In genomic region chr19:8944750-8945149, GRCm38 (mm10) we compare ENCODE assay signal across 8 mouse cellular contexts. TPM values are rescaled to one million over a fixed set of nuclear protein-coding genes. Genes with fewer than 3 reads are reported as not detected.
DNase-seq lines count a peak whose midpoint lies in the region; ATAC-seq and TF ChIP-seq lines count a peak whose summit lies in the region.

No protein-coding gene starts in this region.

- peak overlapping the region; percentile 96; the same call in 1 of the 2 replicates for H3K9ac ChIP-seq in hindbrain, embryonic 14.5 days
- H3K9ac ChIP-seq in liver, adult 2 months (ENCODE audit: low read depth, low read length) = no peak overlapping the region

- no peaks in the 10 kb centered on the region for H3K9me3 ChIP-seq in erythroblast, embryonic 14.5 days (ENCODE audit: control insufficient read depth, low read length)
- no peaks in the 10 kb centered on the region for H3K9me3 ChIP-seq in hindbrain, embryonic 14.5 days (ENCODE audit: control insufficient read depth, low read length)

- no peak for ATAC-seq in erythroblast, adult 5-6 weeks (replicated peaks; ENCODE audit: low FRiP score, poor library complexity, severe bottlenecking)
- ATAC-seq in hindbrain, embryonic 14.5 days (ENCODE audit: low FRiP score) = no peak
- no peak for ATAC-seq in megakaryocyte-erythroid progenitor cell, adult 5-6 weeks (replicated peaks; ENCODE audit: low FRiP score, low TSS enrichment, poor library complexity, severe bottlenecking)

- no peak for TF ChIP-seq POLR2A in liver, adult 2 months (IDR thresholded peaks at IDR 0.05; ENCODE audit: extremely low read depth, insufficient read depth, low read length)

- peaks cover 4% of the 10 kb centered on the region; the same call in 1 of the 2 replicates for H3K79me2 ChIP-seq in liver, adult 2 months (ENCODE audit: control insufficient read depth, insufficient read depth, low read length)

- TF ChIP-seq CTCF in liver, adult 2 months (IDR thresholded peaks at IDR 0.05; ENCODE audit: low read depth, low read length) = no peak

- 41% methylated on average over 5 of the region's 5 CpGs for WGBS in hindbrain, embryonic 14.5 days
- WGBS in liver, adult 2 months = 37% methylated on average over 5 of the region's 5 CpGs

- H3K27ac ChIP-seq in hindbrain, embryonic 14.5 days = no peak overlapping the region; the same call in 1 of the 2 replicates
- no peak overlapping the region for H3K27ac ChIP-seq in liver, adult 2 months (replicated peaks; ENCODE audit: insufficient read depth, low read depth, low read length)

- H3K4me3 ChIP-seq in erythroblast, embryonic 14.5 days (replicated peaks) = peak overlapping the region; percentile 100
- H3K4me3 ChIP-seq in hindbrain, embryonic 14.5 days (replicated peaks; ENCODE audit: low read length) = no peak overlapping the region
- no peak overlapping the region for H3K4me3 ChIP-seq in liver, adult 2 months (ENCODE audit: insufficient read depth, low read depth, low read length)

- peaks cover 74% of the 10 kb centered on the region for H3K4me1 ChIP-seq in erythroblast, embryonic 14.5 days (ENCODE audit: control insufficient read depth)
- peaks cover 30% of the 10 kb centered on the region for H3K4me1 ChIP-seq in hindbrain, embryonic 14.5 days (replicated peaks; ENCODE audit: control insufficient read depth, insufficient read depth, low read length)
- H3K4me1 ChIP-seq in liver, adult 2 months (ENCODE audit: control insufficient read depth, insufficient read depth, low read length) = peaks cover 14% of the 10 kb centered on the region

- no peaks in the 10 kb centered on the region for H3K27me3 ChIP-seq in erythroblast, embryonic 14.5 days (ENCODE audit: control insufficient read depth)
- H3K27me3 ChIP-seq in hindbrain, embryonic 14.5 days (ENCODE audit: control insufficient read depth, insufficient read depth, low read length) = no peaks in the 10 kb centered on the region
- H3K27me3 ChIP-seq in liver, adult 2 months (ENCODE audit: control insufficient read depth, insufficient read depth, low read length) = no peaks in the 10 kb centered on the region

- H3K36me3 ChIP-seq in erythroblast, embryonic 14.5 days (ENCODE audit: control insufficient read depth) = peaks cover 76% of the 10 kb centered on the region
- peaks cover 62% of the 10 kb centered on the region for H3K36me3 ChIP-seq in hindbrain, embryonic 14.5 days (replicated peaks; ENCODE audit: control insufficient read depth, insufficient read depth)
- H3K36me3 ChIP-seq in liver, adult 2 months (ENCODE audit: control insufficient read depth, insufficient read depth, low read length) = peaks cover 36% of the 10 kb centered on the region

- peak overlapping the region; percentile 74 for H3K4me2 ChIP-seq in hindbrain, embryonic 14.5 days (replicated peaks)

- peak; percentile 76 for DNase-seq in adrenal gland, postnatal 25 days
- DNase-seq in gastrocnemius, adult 18-20 months (ENCODE audit: low spot score) = peak; percentile 68
- peak; percentile 72 for DNase-seq in hindbrain, embryonic 14.5 days (ENCODE audit: low spot score)
- peak; percentile 42 for DNase-seq in liver, adult 2 months (ENCODE audit: extremely low read depth, low read depth, low spot score)
- peak; percentile 58 for DNase-seq in natural killer cell, adult 2 months (ENCODE audit: low spot score in 2 of 2)

RNA-seq across cellular contexts. Expression of gene Mta2, which starts 3.1 kb away (rescaled TPM):
- 2.2 and 3.4 TPM in 2 replicates for polyA plus RNA-seq in erythroblast, embryonic 14.5 days (2012)
- total RNA-seq in erythroblast, adult 5-6 weeks (2015; ENCODE audit: low replicate concordance) = 16.9 and 22.8 TPM in 2 replicates
- 39.5 and 54.4 TPM in 2 replicates for total RNA-seq in erythroblast, adult 5-6 weeks (2017; ENCODE audit: low replicate concordance)
- total RNA-seq in adrenal gland, postnatal 25 days (2021) = 98.6 and 104 TPM in 2 replicates
- total RNA-seq in gastrocnemius, adult 18-20 months (2021) = 10 to 100 TPM; 21.6 to 24.2 TPM
- polyA plus RNA-seq in hindbrain, embryonic 14.5 days (2014; fragmentation: Nextera tagmentation; extraction: Ambion mirVana) = 29.3 and 30.3 TPM in 2 replicates
- 25.6 and 27.1 TPM in 2 replicates for total RNA-seq in liver, adult 2 months (2014; rRNA removed)
- polyA plus RNA-seq in liver, adult 2 months (2012; rRNA removed) = 11.2 and 12.1 TPM in 2 replicates
- total RNA-seq in megakaryocyte-erythroid progenitor cell, adult 5-6 weeks (2014; fragmentation: Nextera tagmentation) = 158 and 173 TPM in 2 replicates
- 205 and 206 TPM in 2 replicates for total RNA-seq in megakaryocyte-erythroid progenitor cell, adult 5-6 weeks (2017)

RNA-seq across cellular contexts. Expression of gene Tut1, which starts 8.9 kb away (rescaled TPM):
- 1.6 TPM in 2 replicates for polyA plus RNA-seq in erythroblast, embryonic 14.5 days (2012)
- 1.0 and 2.7 TPM in 2 replicates for total RNA-seq in erythroblast, adult 5-6 weeks (2015; ENCODE audit: low replicate concordance)
- total RNA-seq in erythroblast, adult 5-6 weeks (2017; ENCODE audit: low replicate concordance) = 2.3 and 6.8 TPM in 2 replicates
- total RNA-seq in adrenal gland, postnatal 25 days (2021) = 23.1 and 23.6 TPM in 2 replicates
- total RNA-seq in gastrocnemius, adult 18-20 months (2021) = 1 to 10 TPM; 7.6 to 8.2 TPM
- 20.0 and 23.0 TPM in 2 replicates for polyA plus RNA-seq in hindbrain, embryonic 14.5 days (2014; fragmentation: Nextera tagmentation; extraction: Ambion mirVana)
- total RNA-seq in liver, adult 2 months (2014; rRNA removed) = 6.0 and 6.2 TPM in 2 replicates
- polyA plus RNA-seq in liver, adult 2 months (2012; rRNA removed) = 9.6 and 14.6 TPM in 2 replicates
- total RNA-seq in megakaryocyte-erythroid progenitor cell, adult 5-6 weeks (2014; fragmentation: Nextera tagmentation) = 30.7 and 32.2 TPM in 2 replicates
- total RNA-seq in megakaryocyte-erythroid progenitor cell, adult 5-6 weeks (2017) = 15.8 and 18.8 TPM in 2 replicates

RNA-seq across cellular contexts. Expression of gene Eml3, which starts 15.4 kb away (rescaled TPM):
- polyA plus RNA-seq in erythroblast, embryonic 14.5 days (2012) = 1.3 and 1.4 TPM in 2 replicates
- total RNA-seq in erythroblast, adult 5-6 weeks (2015; ENCODE audit: low replicate concordance) = 1.7 and 4.8 TPM in 2 replicates
- 6.3 and 8.3 TPM in 2 replicates for total RNA-seq in erythroblast, adult 5-6 weeks (2017; ENCODE audit: low replicate concordance)
- 57.2 and 67.5 TPM in 2 replicates for total RNA-seq in adrenal gland, postnatal 25 days (2021)
- 1 to 10 TPM; 3.1 to 4.5 TPM for total RNA-seq in gastrocnemius, adult 18-20 months (2021)
- 5.8 and 6.1 TPM in 2 replicates for polyA plus RNA-seq in hindbrain, embryonic 14.5 days (2014; fragmentation: Nextera tagmentation; extraction: Ambion mirVana)
- total RNA-seq in liver, adult 2 months (2014; rRNA removed) = 7.4 and 7.9 TPM in 2 replicates
- 20.2 and 26.2 TPM in 2 replicates for polyA plus RNA-seq in liver, adult 2 months (2012; rRNA removed)
- total RNA-seq in megakaryocyte-erythroid progenitor cell, adult 5-6 weeks (2014; fragmentation: Nextera tagmentation) = 29.3 and 45.8 TPM in 2 replicates
- total RNA-seq in megakaryocyte-erythroid progenitor cell, adult 5-6 weeks (2017) = 14.5 and 23.6 TPM in 2 replicates

RNA-seq across cellular contexts. Expression of gene Rom1, which starts 15.6 kb away (rescaled TPM):
- polyA plus RNA-seq in erythroblast, embryonic 14.5 days (2012) = 0.42 and 0.57 TPM in 2 replicates
- total RNA-seq in erythroblast, adult 5-6 weeks (2015; ENCODE audit: low replicate concordance) = 1.2 TPM in 1 of 2 replicates, not detected in the other
- 1.7 and 3.0 TPM in 2 replicates for total RNA-seq in erythroblast, adult 5-6 weeks (2017; ENCODE audit: low replicate concordance)
- 33.4 and 33.8 TPM in 2 replicates for total RNA-seq in adrenal gland, postnatal 25 days (2021)
- total RNA-seq in gastrocnemius, adult 18-20 months (2021) = 1 to 10 TPM; 7.8 TPM
- polyA plus RNA-seq in hindbrain, embryonic 14.5 days (2014; fragmentation: Nextera tagmentation; extraction: Ambion mirVana) = 1.4 and 1.6 TPM in 2 replicates
- 1.7 and 2.3 TPM in 2 replicates for total RNA-seq in liver, adult 2 months (2014; rRNA removed)
- 5.0 and 7.8 TPM in 2 replicates for polyA plus RNA-seq in liver, adult 2 months (2012; rRNA removed)
- 4.6 and 6.2 TPM in 2 replicates for total RNA-seq in megakaryocyte-erythroid progenitor cell, adult 5-6 weeks (2014; fragmentation: Nextera tagmentation)
- 0.75 and 4.3 TPM in 2 replicates for total RNA-seq in megakaryocyte-erythroid progenitor cell, adult 5-6 weeks (2017)

RNA-seq across cellular contexts. Expression of gene Eef1g, which starts 22.1 kb away (rescaled TPM):
- 5.4 and 8.2 TPM in 2 replicates for polyA plus RNA-seq in erythroblast, embryonic 14.5 days (2012)
- 181 and 213 TPM in 2 replicates for total RNA-seq in erythroblast, adult 5-6 weeks (2015; ENCODE audit: low replicate concordance)
- 105 and 149 TPM in 2 replicates for total RNA-seq in erythroblast, adult 5-6 weeks (2017; ENCODE audit: low replicate concordance)
- 327 and 416 TPM in 2 replicates for total RNA-seq in adrenal gland, postnatal 25 days (2021)
- 100 to 1,000 TPM; 452 to 469 TPM for total RNA-seq in gastrocnemius, adult 18-20 months (2021)
- polyA plus RNA-seq in hindbrain, embryonic 14.5 days (2014; fragmentation: Nextera tagmentation; extraction: Ambion mirVana) = 308 and 316 TPM in 2 replicates
- 101 and 117 TPM in 2 replicates for total RNA-seq in liver, adult 2 months (2014; rRNA removed)
- 99.1 and 107 TPM in 2 replicates for polyA plus RNA-seq in liver, adult 2 months (2012; rRNA removed)
- 1,323 and 1,614 TPM in 2 replicates for total RNA-seq in megakaryocyte-erythroid progenitor cell, adult 5-6 weeks (2014; fragmentation: Nextera tagmentation)
- 848 and 982 TPM in 2 replicates for total RNA-seq in megakaryocyte-erythroid progenitor cell, adult 5-6 weeks (2017)
